Mouse (Mus musculus): ENCODE results near the gene Cbs. TPM values are rescaled to one million over a fixed set of nuclear protein-coding genes. Genes with fewer than 3 reads are reported as not detected.

The Cbs gene
- polyA plus RNA-seq (2014; fragmentation: Illumina TruSeq; extraction: RNeasy Lipid Tissue Mini Kit (QIAGEN cat#74804); ENCODE audit: low read depth, low replicate concordance) = 13.8 TPM

GRCm38 (mm10) chr17:31636942-31637811, at the start of gene Cbs:
Gene Cbs (minus strand): TSS chr17:31637238.

GRCm38 (mm10) chr17:31677507-31677906, 40.5 kb upstream of the Cbs start, which contains the start of gene Cryaa:
Gene Cryaa (plus strand): TSS chr17:31677807.

GRCm38 (mm10) chr17:31658468-31659185, 21.6 kb upstream of the Cbs start, which contains the start of gene U2af1:
Gene U2af1 (minus strand): TSS chr17:31658892.

GRCm38 (mm10) chr17:31564015-31564857, 72.8 kb downstream of the Cbs start, which contains the start of gene Pknox1:
Gene Pknox1 (plus strand): TSS chr17:31564734.

Other genes starting within 250 kb of the Cbs start
- 2.8 TPM for gene Wdr4, start 117.3 kb downstream of the Cbs start, polyA plus RNA-seq (2014; fragmentation: Illumina TruSeq; extraction: RNeasy Lipid Tissue Mini Kit (QIAGEN cat#74804); ENCODE audit: low read depth, low replicate concordance)
- gene Ndufv3, start 117.1 kb downstream of the Cbs start, polyA plus RNA-seq (2014; fragmentation: Illumina TruSeq; extraction: RNeasy Lipid Tissue Mini Kit (QIAGEN cat#74804); ENCODE audit: low read depth, low replicate concordance) = 49.6 TPM
- gene Pknox1, start 72.5 kb downstream of the Cbs start, polyA plus RNA-seq (2014; fragmentation: Illumina TruSeq; extraction: RNeasy Lipid Tissue Mini Kit (QIAGEN cat#74804); ENCODE audit: low read depth, low replicate concordance) = 6.0 TPM
- gene U2af1, start 21.7 kb upstream of the Cbs start, polyA plus RNA-seq (2014; fragmentation: Illumina TruSeq; extraction: RNeasy Lipid Tissue Mini Kit (QIAGEN cat#74804); ENCODE audit: low read depth, low replicate concordance) = 46.7 TPM
- gene Cryaa, start 40.6 kb upstream of the Cbs start, polyA plus RNA-seq (2014; fragmentation: Illumina TruSeq; extraction: RNeasy Lipid Tissue Mini Kit (QIAGEN cat#74804); ENCODE audit: low read depth, low replicate concordance) = not detected
- gene Sik1, start 218.6 kb upstream of the Cbs start, polyA plus RNA-seq (2014; fragmentation: Illumina TruSeq; extraction: RNeasy Lipid Tissue Mini Kit (QIAGEN cat#74804); ENCODE audit: low read depth, low replicate concordance) = 8.1 TPM

All from kidney, adult 10 weeks (tissue).